Mouse (Mus musculus) midbrain, postnatal 0 days (tissue): Measurements from ENCODE around the gene Ube3b. TPM values are rescaled to one million over a fixed set of nuclear protein-coding genes. Genes with fewer than 3 reads are reported as not detected.

ENCODE experiments used
- ATAC-seq: fragments of 200-750 bp; cut with Nextera tagmentation; 2 replicates; pipeline ENCODE4 v1.8.0; 2017; ENCODE audit warnings: moderate number of reproducible peaks, mild to moderate bottlenecking, moderate TSS enrichment, moderate library complexity; ENCODE audit not compliant: low FRiP score
- DNase-seq: peaks from one replicate; pipeline ENCODE4 v3.0.0-alpha.2; 2015; ENCODE audit warnings: low spot score
- H3K27ac ChIP-seq: fragments of 300-500 bp; sonication (generic); 2 replicates; pipeline ENCODE4 v1.5.1; 2014; ENCODE audit warnings: low read depth, mild to moderate bottlenecking, low read length, mixed read lengths
- H3K27me3 ChIP-seq: fragments of 300-500 bp; sonication (generic); 2 replicates; pipeline ENCODE4 v1.6.1; 2014; ENCODE audit warnings: low read length, control low read depth, mixed read lengths; ENCODE audit not compliant: insufficient read depth
- H3K36me3 ChIP-seq: fragments of 300-500 bp; sonication (generic); 2 replicates; pipeline ENCODE4 v1.6.1; 2014; ENCODE audit warnings: low read length, control low read depth, mixed read lengths; ENCODE audit not compliant: insufficient read depth
- H3K4me1 ChIP-seq: fragments of 300-500 bp; sonication (generic); 2 replicates; pipeline ENCODE4 v1.6.1; 2014; ENCODE audit warnings: mild to moderate bottlenecking, control low read depth, antibody characterized with exemption, low read length, mixed read lengths; ENCODE audit not compliant: insufficient read depth
- H3K4me2 ChIP-seq: fragments of 300-500 bp; sonication (generic); 2 replicates; pipeline ENCODE4 v1.6.1; 2014; ENCODE audit warnings: low read depth, mild to moderate bottlenecking, low read length, mixed read lengths; ENCODE audit not compliant: poor library complexity, severe bottlenecking
- H3K4me3 ChIP-seq: fragments of 300-500 bp; sonication (generic); 2 replicates; pipeline ENCODE4 v1.5.1; 2014; ENCODE audit warnings: low read depth, mild to moderate bottlenecking, low read length, moderate library complexity
- H3K9ac ChIP-seq: fragments of 300-500 bp; sonication (generic); replicated peaks from 2 replicates; pipeline ENCODE4 v1.6.1; 2014; ENCODE audit warnings: mild to moderate bottlenecking, low read length, moderate library complexity, mixed read lengths; ENCODE audit not compliant: poor library complexity, severe bottlenecking
- H3K9me3 ChIP-seq: fragments of 300-500 bp; sonication (generic); 2 replicates; pipeline ENCODE4 v1.6.1; 2016; ENCODE audit warnings: low read length, control low read depth
- CTCF ChIP-seq: IDR thresholded peaks from 2 replicates; pipeline ENCODE4 v1.5.1; 2016; ENCODE audit warnings: antibody characterized with exemption, mild to moderate bottlenecking
- WGBS: fragments of 180-500 bp; shearing (Covaris S2); extraction: QIAGEN DNeasy Blood & Tissue Kit; methylation state at CpG from one replicate; pipeline ENCODE4 v1.1.7; 2014; 5-methylcytosine and 5-hydroxymethylcytosine counted together
- polyA plus RNA-seq: library from polyadenylated mRNA; unstranded; fragments of >200 nt; fragmentation: Nextera tagmentation; extraction: Ambion mirVana; gene quantifications from 2 replicates; pipeline ENCODE4 v1.2.1, GENCODE M21; 2015
- total RNA-seq: library from RNA; depleted of rRNA; stranded (reverse); fragments of >200 nt; gene quantifications from 2 replicates; pipeline ENCODE4 v1.2.3, GENCODE M21; 2014

The Ube3b gene
- total and polyA plus RNA-seq, 2 experiments from 2014 or later = 26.9 to 58.3 TPM

- Histone ChIP-seq H3K4me2 (no peak overlapping the region), H3K27me3 (no peaks in the 10 kb centered on the region), H3K9me3 (no peaks in the 10 kb centered on the region), H3K4me1 (no peaks in the 10 kb centered on the region), H3K4me3 (no peak overlapping the region), H3K9ac (no peak overlapping the region), H3K36me3 (peaks cover 74% of the 10 kb centered on the region), H3K27ac (no peak overlapping the region)
- 88% methylated on average over 9 of the region's 9 CpGs for WGBS
- DNase-seq (no peak), ATAC-seq (no peak)
- no peak for TF ChIP-seq CTCF
Observed at GRCm38 (mm10) chr5:114393169-114393568, 12.8 kb downstream of the Ube3b start.

- TF ChIP-seq CTCF = no peak
- Histone ChIP-seq H3K9ac (no peak overlapping the region), H3K4me1 (no peaks in the 10 kb centered on the region), H3K9me3 (no peaks in the 10 kb centered on the region), H3K4me3 (no peak overlapping the region), H3K36me3 (peaks cover 89% of the 10 kb centered on the region), H3K27me3 (no peaks in the 10 kb centered on the region), H3K27ac (no peak overlapping the region), H3K4me2 (no peak overlapping the region)
- WGBS = 94% methylated on average over 14 of the region's 14 CpGs
- no peak for DNase-seq
- ATAC-seq = no peak
Observed at GRCm38 (mm10) chr5:114406592-114406991, 26.2 kb downstream of the Ube3b start.

DNA sequence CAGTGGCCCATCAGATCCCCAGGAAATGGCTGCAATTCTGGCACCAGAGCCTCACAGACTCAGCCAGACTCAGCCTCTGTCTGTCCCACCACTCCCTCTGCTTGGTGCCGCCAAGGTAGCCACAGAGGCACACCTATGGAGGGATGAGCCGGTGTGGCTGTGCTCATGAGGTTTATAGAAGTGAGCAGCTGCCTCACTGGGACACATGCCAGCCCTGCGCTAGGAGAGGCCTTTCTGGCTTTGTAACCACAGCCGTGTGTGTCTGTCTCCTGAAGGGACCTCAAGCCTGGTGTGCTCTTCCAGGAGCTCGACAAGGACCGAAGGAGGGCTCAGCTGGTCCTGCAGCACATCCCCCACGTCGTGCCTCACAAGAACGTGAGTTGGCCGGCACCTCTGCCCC is 26.9 kb downstream of the Ube3b start:
- peak; percentile 55 for DNase-seq
- Histone ChIP-seq H3K4me3 (no peak overlapping the region), H3K4me1 (no peaks in the 10 kb centered on the region), H3K9ac (no peak overlapping the region), H3K27ac (no peak overlapping the region), H3K9me3 (no peaks in the 10 kb centered on the region), H3K4me2 (no peak overlapping the region), H3K27me3 (no peaks in the 10 kb centered on the region), H3K36me3 (peaks cover 89% of the 10 kb centered on the region)
- TF ChIP-seq CTCF = no peak
- WGBS = 76% methylated on average over 10 of the region's 10 CpGs
- ATAC-seq = no peak

- Histone ChIP-seq H3K9me3 (no peaks in the 10 kb centered on the region), H3K4me3 (no peak overlapping the region), H3K36me3 (peaks cover 89% of the 10 kb centered on the region), H3K9ac (no peak overlapping the region), H3K27me3 (no peaks in the 10 kb centered on the region), H3K4me1 (no peaks in the 10 kb centered on the region), H3K27ac (no peak overlapping the region), H3K4me2 (no peak overlapping the region)
- no peak for ATAC-seq
- WGBS = 95% methylated on average over 9 of the region's 9 CpGs
- no peak for TF ChIP-seq CTCF
- DNase-seq = no peak
Observed at GRCm38 (mm10) chr5:114407810-114408209, 27.4 kb downstream of the Ube3b start.

- no peak for TF ChIP-seq CTCF
- Histone ChIP-seq H3K4me2 (no peak overlapping the region), H3K4me3 (no peak overlapping the region), H3K36me3 (peaks cover 86% of the 10 kb centered on the region), H3K9ac (no peak overlapping the region), H3K4me1 (no peaks in the 10 kb centered on the region), H3K27me3 (no peaks in the 10 kb centered on the region), H3K27ac (no peak overlapping the region), H3K9me3 (no peaks in the 10 kb centered on the region)
- DNase-seq (no peak), ATAC-seq (no peak)
- WGBS = 94% methylated on average over 11 of the region's 11 CpGs
Observed at GRCm38 (mm10) chr5:114408846-114409245, 28.4 kb downstream of the Ube3b start.

DNA sequence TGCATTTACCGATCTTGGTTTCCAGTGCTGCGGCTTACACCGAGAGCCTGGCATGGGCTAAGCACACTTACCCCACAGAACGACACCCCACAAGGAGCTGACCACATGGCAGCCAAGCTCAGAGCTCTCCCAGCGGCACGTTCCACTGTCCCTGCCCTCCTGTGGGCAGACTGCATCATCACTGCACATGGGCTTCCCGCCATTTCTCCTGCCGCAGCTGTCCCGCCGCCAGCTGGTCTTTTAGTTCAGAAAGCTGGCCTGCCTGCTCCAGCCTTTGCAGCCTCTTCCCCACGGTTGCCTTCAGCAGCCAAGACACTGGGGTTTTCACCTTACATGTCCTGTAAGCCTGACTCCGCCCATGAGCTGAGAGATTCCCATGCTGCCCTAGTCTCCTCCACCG is 30.0 kb downstream of the Ube3b start:
- H3K4me3 ChIP-seq = no peak overlapping the region
- no peaks in the 10 kb centered on the region for H3K27me3 ChIP-seq
- no peak overlapping the region for H3K27ac ChIP-seq
- DNase-seq (no peak), ATAC-seq (no peak)
- H3K9ac ChIP-seq = no peak overlapping the region
- H3K4me1 ChIP-seq = no peaks in the 10 kb centered on the region
- WGBS = 91% methylated on average over 13 of the region's 13 CpGs
- no peaks in the 10 kb centered on the region for H3K9me3 ChIP-seq
- H3K4me2 ChIP-seq = no peak overlapping the region
- TF ChIP-seq CTCF = no peak
- peaks cover 88% of the 10 kb centered on the region for H3K36me3 ChIP-seq
